Mouse (Mus musculus) hindbrain, embryonic 15.5 days (tissue): Measurements from ENCODE around the gene Mbnl1. TPM values are rescaled to one million over a fixed set of nuclear protein-coding genes. Genes with fewer than 3 reads are reported as not detected.
A peak's percentile ranks its signal among the peaks of the same experiment; 100 is the strongest.

ENCODE experiments used
- ATAC-seq: fragments of 200-750 bp; cut with Nextera tagmentation; 2 replicates; pipeline ENCODE4 v1.8.0; 2017; ENCODE audit warnings: low read depth, moderate number of reproducible peaks, moderate TSS enrichment; ENCODE audit not compliant: low FRiP score
- H3K27ac ChIP-seq: fragments of 300-500 bp; sonication (generic); replicated peaks from 2 replicates; pipeline ENCODE4 v1.5.1; 2015; ENCODE audit warnings: mild to moderate bottlenecking, inconsistent platforms
- H3K27me3 ChIP-seq: fragments of 300-500 bp; sonication (generic); 2 replicates; pipeline ENCODE4 v1.6.1; 2015; ENCODE audit warnings: control low read depth, inconsistent platforms
- H3K36me3 ChIP-seq: fragments of 300-500 bp; sonication (generic); 2 replicates; pipeline ENCODE4 v1.6.1; 2015; ENCODE audit warnings: control low read depth, inconsistent platforms
- H3K4me1 ChIP-seq: fragments of 300-500 bp; sonication (generic); replicated peaks from 2 replicates; pipeline ENCODE4 v1.6.1; 2015; ENCODE audit warnings: control low read depth, inconsistent platforms
- H3K4me2 ChIP-seq: fragments of 300-500 bp; sonication (generic); 2 replicates; pipeline ENCODE4 v1.6.1; 2015; ENCODE audit warnings: moderate library complexity, mild to moderate bottlenecking, inconsistent platforms
- H3K4me3 ChIP-seq: fragments of 300-500 bp; sonication (generic); 2 replicates; pipeline ENCODE4 v1.5.1; 2015; ENCODE audit warnings: mild to moderate bottlenecking, inconsistent platforms
- H3K9ac ChIP-seq: fragments of 300-500 bp; sonication (generic); 2 replicates; pipeline ENCODE4 v1.6.1; 2015; ENCODE audit warnings: inconsistent platforms
- H3K9me3 ChIP-seq: fragments of 300-500 bp; sonication (generic); 2 replicates; pipeline ENCODE4 v1.6.1; 2016; ENCODE audit warnings: control low read depth, inconsistent platforms
- WGBS: fragments of 180-500 bp; shearing (Covaris S2); methylation state at CpG from one replicate; pipeline ENCODE4 v1.1.7; 2015; 5-methylcytosine and 5-hydroxymethylcytosine counted together
- polyA plus RNA-seq: library from polyadenylated mRNA; unstranded; fragments of >200 nt; fragmentation: Nextera tagmentation; extraction: Ambion mirVana; gene quantifications from 2 replicates; pipeline ENCODE4 v1.2.1, GENCODE M21; 2015

Gene Mbnl1
- polyA plus RNA-seq, 1 experiment from 2014 or later, result 46.0 TPM

DNA sequence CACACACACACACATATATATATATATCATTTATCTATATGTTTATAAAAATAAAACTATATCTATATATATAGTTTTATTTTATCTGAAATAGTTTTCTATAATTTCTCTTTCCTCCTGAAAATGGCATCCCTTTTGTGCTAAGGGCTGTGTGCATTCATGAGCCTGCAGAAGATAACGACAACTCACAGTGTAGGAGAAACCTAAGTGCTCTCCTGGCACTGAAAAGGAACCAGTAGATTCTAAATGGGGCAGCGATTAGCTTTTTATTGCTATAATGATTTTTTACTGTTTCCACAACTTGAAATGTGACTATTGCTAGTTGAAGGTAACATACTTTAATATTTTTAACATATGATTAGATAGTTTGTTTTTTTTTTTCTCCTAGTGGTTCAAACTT, 25.5 kb downstream of the Mbnl1 start:
- no peaks in the 10 kb centered on the region for H3K36me3 ChIP-seq
- no peak for ATAC-seq
- peaks cover 26% of the 10 kb centered on the region for H3K4me1 ChIP-seq
- no peak overlapping the region for H3K9ac ChIP-seq
- H3K4me3 ChIP-seq, result no peak overlapping the region
- no peak overlapping the region for H3K4me2 ChIP-seq
- H3K27me3 ChIP-seq, result no peaks in the 10 kb centered on the region
- no peak overlapping the region for H3K27ac ChIP-seq
- no peaks in the 10 kb centered on the region for H3K9me3 ChIP-seq
- whole genome bisulfite sequencing, result 90% methylated on average over 2 of the region's 2 CpGs

DNA sequence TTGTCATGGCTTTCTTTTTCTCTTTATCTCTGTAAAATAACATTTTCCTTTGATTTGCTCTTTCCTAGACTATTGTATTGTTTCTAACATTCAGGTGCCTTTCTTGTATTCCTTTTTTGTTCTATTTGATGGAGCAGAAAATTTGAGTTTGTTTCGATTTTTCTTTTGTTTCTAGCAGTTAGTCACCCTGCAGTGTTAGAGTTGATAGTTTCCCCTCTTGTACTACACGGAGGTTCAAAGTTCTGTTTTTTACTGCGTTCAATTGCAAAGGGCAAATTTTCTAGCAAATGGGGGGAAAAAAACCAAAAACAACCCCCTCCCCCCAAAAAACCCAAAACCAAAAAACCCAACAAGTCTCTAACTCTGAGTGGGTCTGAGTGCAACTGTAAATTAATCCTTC, 26.0 kb downstream of the Mbnl1 start:
- H3K27me3 ChIP-seq, result no peaks in the 10 kb centered on the region
- no peak for ATAC-seq
- 81% methylated on average over 3 of the region's 3 CpGs for WGBS
- H3K27ac ChIP-seq, result no peak overlapping the region
- no peaks in the 10 kb centered on the region for H3K9me3 ChIP-seq
- H3K9ac ChIP-seq, result no peak overlapping the region
- peaks cover 31% of the 10 kb centered on the region for H3K4me1 ChIP-seq
- no peak overlapping the region for H3K4me3 ChIP-seq
- no peak overlapping the region for H3K4me2 ChIP-seq
- no peaks in the 10 kb centered on the region for H3K36me3 ChIP-seq

GRCm38 (mm10) chr3:60499157-60499578, 26.5 kb downstream of the Mbnl1 start:
- no peaks in the 10 kb centered on the region for H3K9me3 ChIP-seq
- H3K27ac ChIP-seq, result no peak overlapping the region
- no peak overlapping the region for H3K4me3 ChIP-seq
- no peak for ATAC-seq
- H3K27me3 ChIP-seq, result no peaks in the 10 kb centered on the region
- 80% methylated on average over 6 of the region's 6 CpGs for WGBS
- peaks cover 33% of the 10 kb centered on the region for H3K4me1 ChIP-seq
- no peaks in the 10 kb centered on the region for H3K36me3 ChIP-seq
- H3K9ac ChIP-seq, result no peak overlapping the region
- H3K4me2 ChIP-seq, result no peak overlapping the region

- Histone ChIP-seq H3K9me3 (no peaks in the 10 kb centered on the region), H3K27me3 (no peaks in the 10 kb centered on the region), H3K36me3 (no peaks in the 10 kb centered on the region), H3K4me2 (peak overlapping the region; percentile 71), H3K27ac (no peak overlapping the region), H3K9ac (no peak overlapping the region), H3K4me1 (peaks cover 38% of the 10 kb centered on the region), H3K4me3 (peak overlapping the region; percentile 96)
- 49% methylated on average over 7 of the region's 7 CpGs for WGBS
- ATAC-seq, result no peak
These were observed 27.3 kb downstream of the Mbnl1 start for GRCm38 (mm10) chr3:60499718-60500450.

- no peaks in the 10 kb centered on the region for H3K9me3 ChIP-seq
- peaks cover 38% of the 10 kb centered on the region for H3K4me1 ChIP-seq
- H3K4me2 ChIP-seq, result peak overlapping the region; percentile 71
- WGBS, result under 1% methylated on average over 70 of the region's 96 CpGs
- peak; percentile 93 for ATAC-seq
- peak overlapping the region; percentile 92 for H3K9ac ChIP-seq
- peak overlapping the region; percentile 91 for H3K27ac ChIP-seq
- H3K36me3 ChIP-seq, result no peaks in the 10 kb centered on the region
- peak overlapping the region; percentile 96 for H3K4me3 ChIP-seq
- H3K27me3 ChIP-seq, result no peaks in the 10 kb centered on the region
These were observed 28.2 kb downstream of the Mbnl1 start for GRCm38 (mm10) chr3:60500571-60501527.

DNA sequence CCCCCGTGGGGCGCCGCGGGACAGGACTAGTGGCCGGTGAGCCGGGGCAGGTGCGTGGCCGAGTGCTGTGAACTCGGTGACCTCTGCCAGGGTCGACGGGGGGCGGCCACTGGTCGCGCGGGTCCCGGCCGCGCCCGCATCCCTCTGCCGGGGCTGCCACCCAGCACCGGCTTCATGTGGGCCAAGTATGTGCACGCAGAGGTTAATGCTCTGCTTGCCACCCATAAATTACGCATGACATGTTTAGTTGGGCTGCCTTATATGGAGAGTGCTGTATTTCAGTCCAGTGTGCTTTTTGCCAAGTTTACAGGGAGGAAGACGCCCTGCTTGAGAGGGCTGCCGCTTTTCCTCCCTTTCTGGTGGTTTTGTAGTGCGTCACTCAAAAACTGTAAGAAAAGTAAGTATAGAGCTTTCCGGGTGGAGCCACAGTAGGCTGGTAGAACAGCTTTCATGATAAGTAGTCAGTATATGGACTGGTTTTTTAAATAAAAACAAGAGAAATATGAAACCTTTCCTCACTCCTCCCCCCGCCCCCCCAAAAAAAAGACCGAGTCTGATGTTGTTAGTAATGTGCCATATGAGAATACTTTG, 29.0 kb downstream of the Mbnl1 start:
- Histone ChIP-seq H3K9ac (peak overlapping the region; percentile 92), H3K4me1 (peaks cover 38% of the 10 kb centered on the region), H3K27ac (peak overlapping the region; percentile 91), H3K9me3 (no peaks in the 10 kb centered on the region), H3K27me3 (no peaks in the 10 kb centered on the region), H3K4me2 (peak overlapping the region; percentile 71), H3K36me3 (no peaks in the 10 kb centered on the region), H3K4me3 (peak overlapping the region; percentile 96)
- ATAC-seq, result peak; percentile 86
- under 1% methylated on average over 29 of the region's 29 CpGs for WGBS

DNA sequence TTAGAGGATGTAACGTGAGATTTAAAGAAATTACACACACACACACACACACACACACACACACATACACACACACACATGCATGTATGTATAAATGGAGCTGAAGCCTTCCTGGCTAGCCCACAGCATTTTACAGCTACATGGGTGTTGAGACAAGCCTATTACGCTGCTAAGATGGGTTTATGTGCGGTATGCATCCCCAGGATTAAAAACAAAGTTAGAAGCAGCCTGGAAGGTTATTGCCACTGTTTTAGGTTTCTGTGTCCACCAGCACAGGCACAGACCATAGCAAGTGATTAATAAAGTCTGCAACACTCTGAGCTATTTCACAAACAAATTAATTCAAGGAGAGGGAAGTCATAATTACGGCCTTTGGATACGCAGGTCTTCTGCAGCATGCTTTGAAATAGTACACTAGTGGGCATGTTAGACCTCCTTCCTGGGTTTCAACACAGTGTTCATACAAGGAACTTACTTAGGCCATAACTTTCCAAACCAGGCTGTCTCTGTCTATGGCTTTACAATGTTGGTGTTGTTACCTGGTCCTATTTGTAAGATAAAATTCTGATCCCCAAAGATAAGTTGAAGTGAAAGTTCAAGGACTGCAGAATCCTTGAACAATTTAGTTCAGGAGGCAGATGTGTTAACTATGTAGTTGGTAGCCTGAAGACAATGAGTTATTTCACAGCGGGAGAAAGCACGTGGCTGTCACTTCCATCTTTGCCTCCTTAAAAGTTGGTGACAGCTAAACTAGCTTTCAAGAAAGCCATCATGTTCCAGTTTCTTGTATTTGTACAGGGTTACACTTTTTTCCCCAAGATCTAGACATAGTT, 29.7 kb downstream of the Mbnl1 start:
- WGBS, result 28% methylated on average over 7 of the region's 7 CpGs
- Histone ChIP-seq H3K4me3 (peak overlapping the region; percentile 96), H3K4me1 (peaks cover 38% of the 10 kb centered on the region), H3K27me3 (no peaks in the 10 kb centered on the region), H3K9ac (peak overlapping the region; percentile 92; the same call in 1 of the 2 replicates), H3K9me3 (no peaks in the 10 kb centered on the region), H3K27ac (peak overlapping the region; percentile 91; the same call in 1 of the 2 replicates), H3K4me2 (peak overlapping the region; percentile 71), H3K36me3 (no peaks in the 10 kb centered on the region)
- ATAC-seq, result no peak

DNA sequence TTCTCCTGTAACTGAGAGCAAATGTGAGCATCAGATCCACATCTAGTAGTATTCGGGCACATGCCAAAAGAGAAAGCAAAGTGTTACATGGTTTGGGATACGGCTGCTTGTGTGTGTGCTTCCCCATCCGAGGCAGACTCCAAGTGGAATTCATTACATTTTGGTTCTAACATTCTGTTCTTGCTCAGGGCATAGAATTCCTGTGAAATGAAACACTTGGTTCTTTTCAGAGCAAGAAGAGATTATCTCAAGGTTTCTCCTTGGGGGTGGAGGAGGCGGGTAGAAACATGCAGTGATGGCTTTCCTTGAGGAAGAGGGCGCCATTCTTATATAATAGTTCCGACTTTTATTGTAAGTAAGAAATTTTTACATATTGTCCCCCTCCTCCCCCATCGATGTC, 30.6 kb downstream of the Mbnl1 start:
- Histone ChIP-seq H3K36me3 (no peaks in the 10 kb centered on the region), H3K9ac (no peak overlapping the region), H3K27me3 (no peaks in the 10 kb centered on the region), H3K4me1 (peaks cover 38% of the 10 kb centered on the region), H3K4me2 (peak overlapping the region; percentile 71), H3K4me3 (peak overlapping the region; percentile 96; the same call in 1 of the 2 replicates), H3K27ac (no peak overlapping the region), H3K9me3 (no peaks in the 10 kb centered on the region)
- ATAC-seq, result no peak
- 67% methylated on average over 7 of the region's 7 CpGs for WGBS

DNA sequence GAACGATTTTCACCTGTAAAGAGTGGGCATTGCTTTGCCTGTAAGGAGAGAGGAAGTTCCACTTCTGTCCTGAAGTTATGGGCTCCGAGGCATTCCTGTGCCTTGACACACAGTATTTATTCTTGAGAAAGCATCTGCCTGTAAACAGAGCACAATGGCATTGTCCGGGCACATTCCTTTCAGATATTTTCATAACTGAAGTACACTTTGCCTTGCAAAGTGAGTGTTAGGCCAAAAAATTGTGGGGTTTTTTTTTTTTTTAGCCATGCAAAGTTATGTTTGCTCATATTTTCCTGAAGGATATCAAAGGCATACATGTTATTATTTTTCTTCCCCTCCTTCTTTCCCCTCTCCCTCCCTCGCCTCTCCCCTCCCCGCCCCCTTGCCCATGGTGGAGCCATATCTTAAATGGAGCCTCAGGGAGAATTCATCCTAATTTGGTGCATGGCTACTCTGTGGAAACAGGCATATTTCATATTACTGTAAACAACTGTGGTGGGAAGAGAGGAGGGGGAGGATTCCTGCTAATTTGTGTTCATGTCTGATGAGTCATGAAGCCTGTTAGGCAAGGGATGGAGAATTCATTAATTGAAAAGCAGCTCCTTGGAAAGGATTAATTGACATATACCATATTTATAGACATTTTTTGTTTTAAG, 32.3 kb downstream of the Mbnl1 start:
- Histone ChIP-seq H3K27me3 (no peaks in the 10 kb centered on the region), H3K4me2 (no peak overlapping the region), H3K36me3 (no peaks in the 10 kb centered on the region), H3K4me1 (peaks cover 32% of the 10 kb centered on the region), H3K4me3 (no peak overlapping the region), H3K9me3 (no peaks in the 10 kb centered on the region), H3K27ac (no peak overlapping the region), H3K9ac (no peak overlapping the region)
- WGBS, result 72% methylated on average over 5 of the region's 5 CpGs
- no peak for ATAC-seq

DNA sequence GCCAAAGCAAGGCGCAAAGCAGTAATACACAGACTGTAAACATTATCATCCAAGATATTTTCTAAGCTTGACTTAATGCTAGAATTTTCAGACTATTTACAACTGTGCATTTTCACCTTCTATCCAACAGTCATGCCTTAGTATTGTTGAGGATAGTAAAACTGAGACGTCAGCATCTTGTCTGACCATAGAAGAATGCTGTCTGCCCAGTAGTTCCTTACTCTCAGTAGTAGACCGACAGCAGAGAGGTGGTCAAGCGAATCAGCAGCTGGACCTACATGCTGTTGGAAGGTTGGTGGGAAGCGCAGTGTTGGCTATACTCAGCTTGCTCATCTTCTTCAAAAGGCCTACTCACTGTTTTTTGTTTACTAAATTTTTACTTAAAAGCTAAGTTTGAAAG, 34.2 kb downstream of the Mbnl1 start:
- Histone ChIP-seq H3K9me3 (no peaks in the 10 kb centered on the region), H3K9ac (no peak overlapping the region), H3K4me2 (no peak overlapping the region), H3K27me3 (no peaks in the 10 kb centered on the region), H3K27ac (no peak overlapping the region), H3K4me1 (peaks cover 25% of the 10 kb centered on the region), H3K36me3 (no peaks in the 10 kb centered on the region), H3K4me3 (no peak overlapping the region)
- 83% methylated on average over 5 of the region's 5 CpGs for WGBS
- ATAC-seq, result no peak

- no peaks in the 10 kb centered on the region for H3K27me3 ChIP-seq
- H3K4me1 ChIP-seq, result peaks cover 18% of the 10 kb centered on the region
- no peak overlapping the region for H3K4me3 ChIP-seq
- no peak overlapping the region for H3K9ac ChIP-seq
- no peak for ATAC-seq
- H3K4me2 ChIP-seq, result no peak overlapping the region
- no peak overlapping the region for H3K27ac ChIP-seq
- H3K9me3 ChIP-seq, result no peaks in the 10 kb centered on the region
- WGBS, result 93% methylated on average over 3 of the region's 3 CpGs
- H3K36me3 ChIP-seq, result no peaks in the 10 kb centered on the region
These were observed 34.9 kb downstream of the Mbnl1 start for GRCm38 (mm10) chr3:60507496-60507895.
